Mouse (Mus musculus): ENCODE results near the gene Caln1.

Caln1 gene

GRCm38 (mm10) chr5:130702361-130702760 is 333.1 kb downstream of the Caln1 start:
- no peak for DNase-seq

GRCm38 (mm10) chr5:130704866-130705265 is 335.6 kb downstream of the Caln1 start:
- DNase-seq: no peak

- DNase-seq: no peak
Measured at GRCm38 (mm10) chr5:130706202-130706855, 337.1 kb downstream of the Caln1 start.

GRCm38 (mm10) chr5:130707755-130708154 is 338.5 kb downstream of the Caln1 start:
- DNase-seq: no peak

- no peak for DNase-seq
Measured at GRCm38 (mm10) chr5:130708616-130709015, 339.4 kb downstream of the Caln1 start.

GRCm38 (mm10) chr5:130711643-130712042 is 342.4 kb downstream of the Caln1 start:
- DNase-seq: no peak

GRCm38 (mm10) chr5:130712281-130712680 is 343.0 kb downstream of the Caln1 start:
- DNase-seq: no peak

- no peak for DNase-seq
Measured at GRCm38 (mm10) chr5:130715181-130715580, 345.9 kb downstream of the Caln1 start.

- no peak for DNase-seq
Measured at GRCm38 (mm10) chr5:130718385-130718784, 349.1 kb downstream of the Caln1 start.

- no peak for DNase-seq
Measured at GRCm38 (mm10) chr5:130742171-130742570, 372.9 kb downstream of the Caln1 start.

- no peak for DNase-seq
Measured at GRCm38 (mm10) chr5:130757517-130757916, 388.3 kb downstream of the Caln1 start.

GRCm38 (mm10) chr5:130765784-130766183 is 396.5 kb downstream of the Caln1 start:
- DNase-seq: no peak

- DNase-seq: no peak
Measured at GRCm38 (mm10) chr5:130771061-130771741, 401.9 kb downstream of the Caln1 start.

- no peak for DNase-seq
Measured at GRCm38 (mm10) chr5:130772491-130772890, 403.2 kb downstream of the Caln1 start.

- no peak for DNase-seq
Measured at GRCm38 (mm10) chr5:130774946-130775345, 405.7 kb downstream of the Caln1 start.

GRCm38 (mm10) chr5:130792755-130793452 is 423.6 kb downstream of the Caln1 start:
- DNase-seq: no peak

GRCm38 (mm10) chr5:130797713-130798112 is 428.5 kb downstream of the Caln1 start:
- no peak for DNase-seq

GRCm38 (mm10) chr5:130810314-130810713 is 441.1 kb downstream of the Caln1 start:
- DNase-seq: no peak

GRCm38 (mm10) chr5:130810846-130811245 is 441.6 kb downstream of the Caln1 start:
- DNase-seq: no peak

GRCm38 (mm10) chr5:130811266-130811665 is 442.0 kb downstream of the Caln1 start:
- DNase-seq: peak in 1 of 2 experiments; percentile 5

GRCm38 (mm10) chr5:130811966-130812365 is 442.7 kb downstream of the Caln1 start:
- no peak for DNase-seq

GRCm38 (mm10) chr5:130812556-130812955 is 443.3 kb downstream of the Caln1 start:
- no peak for DNase-seq

- DNase-seq: no peak
Measured at GRCm38 (mm10) chr5:130813089-130813488, 443.8 kb downstream of the Caln1 start.

- no peak for DNase-seq
Measured at GRCm38 (mm10) chr5:130815352-130815751, 446.1 kb downstream of the Caln1 start.

Data from lung, postnatal 4 days (tissue).